Comparison of ENCODE assay signal across 8 mouse cellular contexts in genomic region chr7:140154218-140154927, GRCm38 (mm10). TPM values are rescaled to one million over a fixed set of nuclear protein-coding genes. Genes with fewer than 3 reads are reported as not detected.
DNase-seq lines count a peak whose midpoint lies in the region; ATAC-seq lines count a peak whose summit lies in the region.

Gene Sprn, minus strand, starts transcription at chr7:140154877.

- H3K36me3 ChIP-seq in heart, embryonic 14.5 days (ENCODE audit: control insufficient read depth, insufficient read depth, low read length): peaks cover 8% of the 10 kb centered on the region

- no peak for ATAC-seq in heart, embryonic 14.5 days (ENCODE audit: insufficient number of reproducible peaks, insufficient read depth, low FRiP score, low read depth)

- no peak within 1 kb of the TSS for H3K9ac ChIP-seq in heart, embryonic 14.5 days (ENCODE audit: low read length)

- WGBS in heart, embryonic 14.5 days: 3% methylated on average over 28 of the region's 28 CpGs

- DNase-seq in heart, adult 11 months: peak; percentile 85
- DNase-seq in heart, adult 18-20 months: no peak
- DNase-seq in cerebellum, postnatal 36 days: peak; percentile 70 to 74
- DNase-seq in left cerebral cortex, adult 9 months (ENCODE audit: low spot score in 2 of 2): peak; percentile 55 to 79
- peak; percentile 40 for DNase-seq in retina, adult 2 months (ENCODE audit: low read depth, low spot score)
- no peak for DNase-seq in adrenal gland, adult 8-10 months
- DNase-seq in gastrocnemius, postnatal 36 days: no peak

- no peaks in the 10 kb centered on the region for H3K9me3 ChIP-seq in heart, embryonic 14.5 days (ENCODE audit: control insufficient read depth, low read length)

- intact Hi-C loops in gastrocnemius, postnatal 36 days (cut with DNase I): no loop called here

- peak within 1 kb of the TSS; percentile 48 for H3K4me2 ChIP-seq in heart, embryonic 14.5 days (ENCODE audit: low read length)

- H3K27me3 ChIP-seq in heart, embryonic 14.5 days (ENCODE audit: control insufficient read depth, insufficient read depth, low read length): peaks cover 55% of the 10 kb centered on the region

- H3K4me3 ChIP-seq in heart, embryonic 14.5 days (ENCODE audit: control insufficient read depth in 1 of 2, insufficient read depth in 1 of 2, low read depth in 1 of 2, low read length in 2 of 2): peak within 1 kb of the TSS in 1 of 2 experiments; percentile 28; a peak in 3 of 4 replicates

- no peak within 1 kb of the TSS for H3K27ac ChIP-seq in heart, embryonic 14.5 days (replicated peaks in 1 of 2; ENCODE audit: control insufficient read depth in 1 of 2, insufficient read depth in 1 of 2, low read depth in 2 of 2, low read length in 2 of 2)

- no peaks in the 10 kb centered on the region; a peak in 1 of 4 replicates for H3K4me1 ChIP-seq in heart, embryonic 14.5 days (ENCODE audit: control insufficient read depth in 2 of 2, insufficient read depth in 2 of 2, low read length in 2 of 2)

RNA-seq across cellular contexts. Expression of gene Sprn, which starts in this region (rescaled TPM):
- under 1 TPM; 0.35 to 0.41 TPM for total RNA-seq in heart, adult 18-20 months (2021)
- 0.11 TPM in 1 of 2 replicates, not detected in the other for polyA plus RNA-seq in heart, embryonic 14.5 days (2014; fragmentation: Nextera tagmentation; extraction: Ambion mirVana)
- 1 to 10 TPM; 1.0 to 1.4 (median 1.2) TPM for total RNA-seq in adrenal gland, adult 8-10 months (2022)
- total RNA-seq in gastrocnemius, postnatal 36 days (2021): under 1 TPM in 1 of 2 experiments, not detected in 1; 0.27 TPM

Comparison
In these comparisons a context has a peak if more than half of its experiments do, and no peak if none do; other contexts are left out.
1. DNase-seq: peak in heart, adult 11 months (single experiment), cerebellum, postnatal 36 days (2 of 2), left cerebral cortex, adult 9 months (2 of 2) and retina, adult 2 months (single experiment); none in heart, adult 18-20 months (0 of 2), adrenal gland, adult 8-10 months (single experiment) and gastrocnemius, postnatal 36 days (0 of 2).